Mouse (Mus musculus): ENCODE results near the gene Dhcr24. TPM values are rescaled to one million over a fixed set of nuclear protein-coding genes. Genes with fewer than 3 reads are reported as not detected.

Gene Dhcr24
- total RNA-seq, 2 experiments from 2014 or later, result 112 to 119 TPM

DNA sequence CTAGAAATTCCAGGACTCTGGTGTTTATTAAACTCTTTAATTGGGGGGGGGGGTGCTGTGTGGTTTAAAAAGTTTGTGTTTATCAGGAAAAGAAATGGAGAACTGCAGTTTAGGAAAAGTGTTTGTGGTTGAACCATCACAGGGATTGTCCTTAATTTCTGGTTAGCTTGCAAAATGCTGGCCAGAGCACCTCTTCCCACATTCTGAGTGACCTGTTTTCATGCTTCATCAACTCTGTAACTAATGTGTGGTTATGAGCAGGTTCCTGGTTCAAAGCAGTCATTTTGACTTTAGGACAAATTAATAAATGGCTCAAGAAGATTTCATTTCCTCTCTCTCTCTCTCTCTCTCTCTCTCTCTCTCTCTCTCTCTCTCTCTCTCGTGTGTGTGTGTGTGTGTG lies 2.9 kb upstream of the Dhcr24 start:
- intact Hi-C loops (cut with DNase I), result no loop called here
- DNase-seq (ENCODE audit: low spot score in 2 of 2), result no peak

DNA sequence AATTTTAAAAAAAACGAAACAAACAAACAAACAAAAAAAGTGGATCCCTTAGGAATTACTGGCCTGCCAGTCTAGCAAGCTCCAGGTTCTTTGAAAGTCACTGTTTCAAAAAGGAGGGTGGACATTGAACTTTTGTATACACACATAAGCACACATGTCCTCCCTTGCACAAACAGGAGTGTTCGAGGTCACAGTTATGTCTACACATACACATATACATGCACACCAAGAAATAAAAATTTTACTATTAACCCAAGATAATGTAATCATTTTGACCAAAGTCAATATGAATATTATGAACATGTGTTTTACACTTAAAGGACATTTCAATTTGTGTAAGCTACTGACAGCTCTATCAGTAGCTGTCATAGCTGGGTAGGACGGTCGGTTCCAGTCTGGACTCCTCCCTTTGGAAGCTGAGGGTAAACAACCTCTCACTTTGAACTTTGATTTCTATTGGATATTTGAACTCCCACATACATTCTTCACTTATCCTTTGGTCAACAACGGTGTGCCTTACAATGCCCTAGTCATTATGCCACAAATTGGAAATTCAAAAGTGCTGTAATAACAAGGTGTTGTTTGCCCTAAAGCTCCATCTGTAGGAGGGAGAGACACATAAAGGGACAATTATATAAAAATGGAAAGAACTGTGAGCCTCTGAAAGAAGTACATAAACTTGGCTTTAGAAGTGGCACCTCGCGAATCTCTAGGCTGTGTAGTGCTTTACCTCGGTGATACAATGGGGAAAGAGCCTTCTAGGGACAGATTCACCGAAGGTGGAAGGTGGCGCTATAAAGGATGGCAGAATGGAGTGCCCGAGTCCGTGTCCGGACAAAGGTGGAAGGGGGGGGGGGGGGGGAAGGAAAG lies 1.3 kb upstream of the Dhcr24 start:
- intact Hi-C loops (cut with DNase I), result no loop called here

DNA sequence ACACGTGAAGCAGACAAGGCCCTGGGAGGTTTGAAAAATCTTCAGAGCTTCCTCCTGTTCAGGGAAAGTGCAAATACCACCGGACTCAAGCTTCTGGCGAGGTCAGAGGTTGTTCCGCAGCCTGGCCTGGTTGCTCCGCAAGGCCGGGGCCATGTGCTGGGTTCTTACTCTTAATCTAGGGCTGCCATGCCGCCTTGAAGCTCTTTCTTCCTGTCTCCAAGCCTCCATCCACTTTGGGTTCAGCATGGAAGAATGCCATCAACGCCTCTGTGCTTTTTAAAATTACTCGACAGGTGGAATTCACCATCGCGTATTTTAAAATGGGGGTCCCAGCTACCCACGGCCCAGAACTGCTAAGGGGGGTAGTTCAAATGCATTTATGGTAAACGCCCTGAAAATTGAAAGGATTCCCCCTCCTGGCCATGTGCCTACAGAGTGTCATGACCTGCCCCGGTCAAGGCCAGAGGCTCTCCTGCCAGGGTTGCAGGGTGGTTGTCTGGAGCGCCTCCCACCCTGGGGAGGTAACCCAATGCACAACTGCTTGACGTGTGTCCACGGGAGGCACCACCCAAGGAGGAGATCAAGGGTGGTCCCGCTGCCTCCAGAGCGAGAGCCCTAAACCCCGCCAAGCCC lies 509 bp upstream of the Dhcr24 start:
- intact Hi-C loops (cut with DNase I), result no loop called here
- peak; percentile 39 to 43 for DNase-seq (ENCODE audit: low spot score in 2 of 2)

More for the DNA sequence above, 1.3 kb upstream of the Dhcr24 start:
- no peak for DNase-seq (ENCODE audit: low spot score in 2 of 2)

DNA sequence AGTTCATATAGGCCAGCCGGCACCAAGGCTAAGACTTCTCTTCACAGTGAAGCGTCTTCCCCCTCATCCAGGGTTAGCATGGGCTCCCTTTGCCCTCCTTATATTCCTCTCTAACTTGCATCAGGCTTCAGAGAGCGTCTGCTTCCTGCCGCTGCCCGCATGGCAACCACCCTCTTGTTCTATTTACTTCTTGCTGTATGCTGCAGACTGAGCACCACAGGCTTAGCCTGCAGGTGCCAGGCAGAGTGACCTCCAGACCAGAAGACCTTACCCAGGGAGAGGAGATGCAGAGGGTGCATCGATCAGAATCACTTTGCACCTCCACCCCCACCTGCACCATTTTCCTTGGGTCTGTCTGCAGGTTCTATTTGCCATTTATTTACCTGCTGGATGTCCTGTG lies 1.2 kb downstream of the Dhcr24 start:
- intact Hi-C loops (cut with DNase I), result no loop called here
- no peak for DNase-seq (ENCODE audit: low spot score in 2 of 2)

DNA sequence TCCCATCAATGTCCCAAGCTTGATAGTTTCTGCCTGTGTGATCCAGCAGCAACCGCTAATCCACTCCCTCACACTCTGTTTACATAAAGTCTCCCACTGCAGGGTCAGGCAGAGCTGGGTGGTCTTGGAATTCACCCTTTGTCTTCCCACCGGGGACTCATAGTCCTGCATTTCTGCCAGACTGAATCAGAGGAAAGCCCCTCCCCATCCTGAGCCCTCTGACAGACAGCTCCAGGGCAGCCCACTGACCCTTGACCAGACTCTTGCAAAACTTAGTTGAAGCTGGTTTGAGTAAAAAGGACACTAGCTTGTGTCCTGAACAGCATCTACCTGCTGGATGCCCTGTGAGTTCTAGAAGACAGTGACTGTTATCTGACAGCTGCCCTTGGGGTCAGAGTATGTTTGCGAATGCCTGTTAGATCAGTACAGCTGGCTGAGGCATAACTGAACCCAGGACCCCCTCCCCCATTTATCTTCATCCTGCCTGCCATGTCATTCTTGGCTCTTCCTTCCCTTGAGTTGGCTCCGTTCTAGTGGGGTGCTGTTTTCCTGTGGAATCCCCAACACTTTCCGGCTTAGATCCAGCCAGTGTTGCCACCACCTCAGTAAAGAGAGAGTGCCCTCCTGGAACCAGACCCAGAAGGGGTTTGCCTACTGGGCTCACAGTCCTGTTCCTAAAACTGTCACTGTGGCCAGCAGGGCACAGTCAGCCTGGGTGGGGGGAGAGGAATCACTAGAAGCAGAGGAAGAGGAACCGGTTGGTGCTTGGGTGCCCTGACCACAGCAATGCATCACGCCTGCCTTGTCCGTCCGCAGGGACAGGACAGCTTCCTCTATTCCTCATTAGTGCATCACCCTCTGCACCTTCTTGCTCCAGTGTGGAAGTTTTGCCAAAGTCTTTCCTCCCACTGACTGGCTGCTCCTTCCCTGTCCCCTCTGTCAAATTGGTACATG lies 2.3 kb downstream of the Dhcr24 start:
- intact Hi-C loops (cut with DNase I), result no loop called here
- no peak for DNase-seq (ENCODE audit: low spot score in 2 of 2)

DNA sequence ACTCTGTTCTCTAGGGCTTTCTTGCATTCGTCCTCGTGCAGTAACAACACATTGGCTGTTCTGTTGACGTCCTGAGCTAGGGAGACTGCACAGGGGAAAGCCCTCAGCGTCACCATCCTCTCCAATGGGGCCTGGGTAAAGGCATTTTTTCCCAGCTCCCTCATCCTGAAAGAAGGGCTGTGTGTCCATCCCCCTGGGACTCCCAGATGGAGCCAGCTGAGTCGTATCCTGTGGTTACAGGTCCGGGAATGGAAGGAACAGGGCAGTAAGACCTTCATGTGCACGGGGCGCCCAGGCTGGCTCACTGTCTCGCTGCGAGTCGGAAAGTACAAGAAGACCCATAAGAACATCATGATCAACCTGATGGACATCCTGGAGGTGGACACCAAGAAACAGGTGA lies 3.3 kb downstream of the Dhcr24 start:
- DNase-seq (ENCODE audit: low spot score in 2 of 2), result no peak
- intact Hi-C loops (cut with DNase I), result no loop called here

DNA sequence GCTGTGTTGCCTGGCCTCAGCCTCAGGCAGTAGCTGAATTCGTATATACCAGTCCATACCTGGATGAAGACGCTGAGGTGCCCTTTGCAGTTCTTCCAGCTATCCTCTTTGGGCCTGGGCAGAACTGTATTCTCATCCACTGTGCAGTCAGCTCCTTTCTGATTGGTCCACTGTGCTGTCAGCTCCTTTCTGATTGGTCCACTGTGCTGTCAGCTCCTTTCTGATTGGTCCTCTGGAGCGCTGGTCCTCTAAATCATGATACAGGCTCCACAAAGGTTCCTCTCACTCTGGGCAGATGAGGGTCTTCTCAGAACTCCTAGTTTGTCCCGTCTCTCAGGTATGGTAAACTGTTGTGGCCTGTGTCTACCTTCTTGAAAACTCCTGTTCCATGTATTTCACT lies 8.8 kb downstream of the Dhcr24 start:
- DNase-seq (ENCODE audit: low spot score in 2 of 2), result no peak
- intact Hi-C loops (cut with DNase I), result no loop called here

DNA sequence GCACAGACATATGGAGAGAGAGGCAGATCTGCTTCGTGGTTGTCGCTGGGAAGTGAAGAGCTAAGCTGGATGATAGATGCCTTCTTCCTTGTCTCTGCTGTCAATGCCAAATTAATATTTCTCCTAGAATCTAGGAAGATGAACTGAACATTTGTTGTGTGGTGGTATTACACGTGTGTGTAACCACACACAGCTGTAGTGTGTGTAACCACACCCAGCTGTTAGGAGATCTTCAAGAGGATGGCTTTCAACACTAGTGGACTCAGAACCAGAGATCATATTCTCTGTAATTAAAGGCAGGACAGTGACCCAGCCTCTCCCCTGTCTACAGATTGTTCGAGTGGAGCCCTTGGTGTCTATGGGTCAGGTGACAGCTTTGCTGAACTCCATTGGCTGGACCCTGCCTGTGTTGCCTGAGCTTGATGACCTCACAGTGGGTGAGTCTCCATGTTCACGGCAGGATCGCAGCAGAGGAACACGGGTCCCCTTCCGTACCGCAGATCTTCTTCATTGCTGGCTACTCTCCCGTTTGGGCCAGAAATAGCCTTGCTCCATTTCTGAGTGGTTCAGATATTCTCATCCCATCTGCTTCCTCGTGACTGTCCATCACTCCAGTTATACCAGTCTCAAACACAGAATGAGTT lies 10.4 kb downstream of the Dhcr24 start:
- peak in 1 of 2 experiments; percentile 44 for DNase-seq (ENCODE audit: low spot score in 2 of 2)
- intact Hi-C loops (cut with DNase I), result no loop called here

DNA sequence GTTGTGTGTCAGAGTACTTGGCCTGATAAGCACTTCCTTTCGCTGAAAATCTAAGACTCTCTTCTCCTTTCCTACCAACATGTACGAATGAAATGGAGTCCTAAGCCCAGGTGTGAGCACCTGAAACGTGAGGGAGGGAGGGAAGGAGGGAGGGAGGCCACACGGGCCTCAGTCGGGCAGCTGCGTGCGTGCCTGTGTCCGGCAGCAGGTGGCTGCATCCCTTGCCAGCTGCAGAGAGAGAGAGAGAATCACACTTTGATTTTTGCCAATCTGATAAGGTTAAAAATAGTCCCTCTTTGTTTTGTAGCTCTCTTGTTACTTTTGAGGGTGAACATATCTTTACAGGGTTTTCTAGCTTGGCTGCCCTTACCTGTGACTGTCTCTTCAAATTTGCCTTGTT lies 14.2 kb downstream of the Dhcr24 start:
- intact Hi-C loops (cut with DNase I), result no loop called here
- DNase-seq (ENCODE audit: low spot score in 2 of 2), result no peak

DNA sequence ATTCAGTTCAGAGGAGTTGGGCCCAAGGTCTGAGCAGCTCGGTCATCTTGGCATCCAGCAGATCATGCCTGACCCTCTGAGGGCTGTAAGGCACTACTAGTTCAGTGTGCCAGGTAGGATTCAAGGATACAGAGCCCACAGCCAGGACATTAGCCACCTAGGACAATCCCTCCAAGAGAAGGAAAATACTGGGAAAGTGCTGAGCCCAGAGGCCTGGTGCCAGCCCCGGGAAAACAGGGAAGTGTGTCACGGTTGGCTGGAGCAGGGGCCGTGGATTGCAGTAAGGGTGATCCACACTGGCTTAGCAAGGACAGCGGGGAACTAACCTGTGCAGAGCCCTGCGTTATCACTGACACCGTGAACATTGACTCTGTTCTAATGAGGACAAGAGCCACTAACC lies 16.7 kb downstream of the Dhcr24 start:
- intact Hi-C loops (cut with DNase I), result no loop called here
- no peak for DNase-seq (ENCODE audit: low spot score in 2 of 2)

DNA sequence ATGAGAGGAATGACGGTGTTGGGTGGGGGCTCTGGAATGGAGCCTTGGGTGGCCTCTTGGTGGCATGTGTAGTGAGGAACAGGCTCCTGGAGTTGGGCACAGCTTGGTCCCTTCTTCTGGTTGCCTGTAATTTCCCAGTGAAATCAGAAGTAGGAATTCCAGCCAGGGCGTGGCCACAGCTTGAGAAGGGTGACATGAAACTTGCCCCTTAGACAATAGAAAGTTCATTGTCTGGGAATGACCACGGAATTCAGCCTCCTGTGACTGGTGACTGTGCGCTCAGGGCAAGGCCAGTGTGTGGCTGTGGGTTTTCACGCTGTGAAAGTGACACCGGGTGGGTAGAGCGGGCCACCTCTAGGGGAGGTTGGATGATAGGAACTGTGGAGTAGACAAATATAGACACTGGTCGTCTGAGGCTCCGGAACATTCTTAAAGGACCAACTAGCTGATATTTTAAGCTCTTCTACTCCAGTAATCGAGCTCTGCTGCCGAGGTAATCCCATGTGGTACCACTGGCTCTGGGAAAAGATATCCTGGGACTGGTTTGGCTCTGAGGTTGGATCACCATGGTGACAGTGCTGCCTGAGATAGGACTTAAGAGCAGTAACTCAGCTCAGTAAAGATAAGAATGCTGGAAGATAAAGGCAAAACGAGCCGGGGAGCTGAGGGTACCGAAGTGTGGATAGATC lies 20.5 kb downstream of the Dhcr24 start:
- peak; percentile 56 to 85 for DNase-seq (ENCODE audit: low spot score in 2 of 2)
- intact Hi-C loops (cut with DNase I), result no loop called here

DNA sequence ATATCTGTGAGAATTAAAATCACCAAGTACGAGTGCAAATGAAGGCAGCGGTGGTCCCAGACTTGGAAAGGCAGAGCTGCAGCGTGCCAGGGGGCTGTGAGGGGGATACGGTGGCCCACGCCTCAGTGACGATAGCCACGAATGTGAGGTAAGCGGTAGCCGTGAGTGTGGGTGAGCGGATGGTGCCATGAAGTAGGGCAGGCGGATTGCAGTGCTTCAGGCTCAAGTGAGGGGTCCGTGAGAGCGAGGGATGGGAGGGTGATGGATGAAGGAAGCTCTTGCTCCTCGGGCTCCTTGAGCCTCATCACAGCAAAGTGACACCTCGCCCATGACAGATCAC lies 21.0 kb downstream of the Dhcr24 start:
- intact Hi-C loops (cut with DNase I), result no loop called here
- peak in 1 of 2 experiments; percentile 37 for DNase-seq (ENCODE audit: low spot score in 2 of 2)

DNA sequence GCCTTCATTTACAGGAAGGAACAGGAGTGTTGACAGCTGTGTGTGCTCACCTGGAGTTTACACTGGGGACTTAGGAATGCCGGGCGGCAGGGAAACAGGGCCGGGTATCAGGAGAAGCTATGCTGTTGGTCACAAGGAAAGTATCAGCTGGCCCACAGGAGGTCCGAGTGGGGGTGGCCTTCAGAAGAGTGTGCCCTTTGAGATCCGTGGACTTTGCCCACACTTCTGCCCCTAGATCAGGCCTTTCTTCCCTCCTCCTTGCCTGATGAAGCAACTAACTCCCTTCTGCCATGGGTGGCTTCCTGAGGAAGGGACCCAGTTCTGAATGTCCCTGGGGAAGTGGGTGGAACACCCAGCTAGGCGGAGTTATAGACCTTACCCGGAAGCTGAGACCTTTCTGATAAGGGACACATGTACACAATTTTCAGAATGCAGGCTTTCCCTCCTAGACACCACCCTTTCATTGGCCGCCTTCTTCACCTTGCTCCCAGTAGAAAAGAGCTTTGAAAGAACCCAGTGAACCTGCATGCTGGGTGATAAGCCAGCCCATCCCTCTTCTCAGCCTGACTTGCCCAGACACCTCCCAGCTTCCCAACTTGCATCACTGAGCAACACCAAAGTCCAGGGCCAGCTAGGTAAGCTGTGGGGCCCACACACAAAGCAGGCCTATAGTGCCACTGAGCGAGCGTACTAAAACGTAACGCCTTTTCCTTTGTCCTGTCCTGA lies 21.8 kb downstream of the Dhcr24 start:
- DNase-seq (ENCODE audit: low spot score in 2 of 2), result no peak
- intact Hi-C loops (cut with DNase I), result no loop called here

DNA sequence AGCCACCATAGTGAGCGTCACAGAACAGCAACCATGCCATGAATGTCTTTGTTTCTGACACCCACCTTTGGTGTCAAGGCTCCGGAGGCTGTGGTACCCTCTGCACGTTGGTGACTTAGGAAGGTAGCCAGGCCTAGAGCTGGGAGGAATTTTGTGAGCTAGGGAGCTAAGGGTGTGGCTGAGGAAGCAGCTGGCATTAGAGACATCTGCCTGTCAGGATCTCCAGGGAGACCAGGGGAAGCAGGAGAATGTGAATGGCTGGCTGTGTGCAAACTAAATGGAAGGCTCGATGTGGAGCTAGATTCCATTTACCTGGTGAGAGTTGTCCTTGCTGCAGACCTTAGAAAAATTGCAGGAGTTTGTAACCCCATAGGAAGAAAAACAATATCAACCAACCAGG lies 23.8 kb downstream of the Dhcr24 start:
- intact Hi-C loops (cut with DNase I), result no loop called here

DNA sequence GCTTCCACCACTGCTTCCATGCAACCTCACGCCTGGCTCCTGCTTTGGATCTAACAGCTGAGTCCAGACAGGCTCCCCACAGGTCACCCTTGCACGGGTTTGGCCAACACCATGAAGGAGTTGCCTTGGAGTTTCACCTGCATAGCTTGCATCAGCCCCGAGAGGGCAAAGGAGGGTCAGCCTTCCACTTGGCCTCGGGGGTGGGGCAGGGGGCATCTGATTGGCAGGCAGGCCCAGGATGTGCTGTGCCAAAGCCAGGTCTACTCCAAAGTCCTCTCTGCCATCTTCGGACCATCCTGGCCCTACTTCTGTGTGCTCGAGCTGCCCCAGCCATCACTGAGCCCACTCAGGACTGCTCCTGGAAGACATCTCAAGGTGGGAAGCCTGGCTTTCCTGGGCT lies 26.2 kb downstream of the Dhcr24 start:
- intact Hi-C loops (cut with DNase I), result no loop called here
- DNase-seq (ENCODE audit: low spot score in 2 of 2), result no peak

More for the DNA sequence above, 23.8 kb downstream of the Dhcr24 start:
- no peak for DNase-seq (ENCODE audit: low spot score in 2 of 2)

DNA sequence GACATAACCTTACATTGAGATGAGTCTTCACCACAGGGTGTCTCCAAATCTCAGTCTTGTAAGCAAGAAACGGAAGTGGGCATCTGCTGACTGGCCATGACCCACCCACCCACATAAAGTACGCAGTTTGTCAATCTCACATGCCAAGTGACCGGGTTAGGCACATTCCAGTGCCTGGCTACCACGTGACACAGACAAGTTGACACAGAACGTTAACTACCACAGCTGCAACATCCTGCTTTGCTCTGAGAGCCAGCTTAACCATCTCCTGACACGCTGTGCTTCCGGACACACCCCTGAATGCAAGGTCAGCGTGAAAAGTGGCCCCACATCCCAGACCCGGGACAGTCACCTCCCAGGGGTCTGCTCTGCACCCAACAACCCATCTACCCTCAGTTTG lies 29.3 kb downstream of the Dhcr24 start:
- DNase-seq (ENCODE audit: low spot score in 2 of 2), result no peak
- intact Hi-C loops (cut with DNase I), result no loop called here

DNA sequence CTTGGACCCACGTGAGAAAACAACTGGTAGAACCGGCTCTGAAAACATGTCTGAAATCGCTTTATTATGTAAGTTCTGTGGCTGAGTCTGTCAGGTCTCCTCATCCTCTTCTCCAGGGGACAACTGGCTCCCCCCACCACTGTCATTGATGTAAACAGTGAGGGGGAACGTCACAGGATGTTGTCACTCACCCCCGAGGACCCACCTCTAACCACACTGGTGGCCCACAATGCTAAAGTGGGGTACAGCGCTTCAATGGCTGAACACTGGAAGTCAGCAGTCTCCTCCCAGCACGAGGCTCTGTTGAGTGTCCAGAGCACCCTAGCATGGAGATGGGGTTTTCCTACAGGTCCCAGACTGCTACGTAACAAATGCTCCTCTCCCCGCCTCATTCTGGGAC lies 30.0 kb downstream of the Dhcr24 start:
- intact Hi-C loops (cut with DNase I), result no loop called here
- no peak for DNase-seq (ENCODE audit: low spot score in 2 of 2)

DNA sequence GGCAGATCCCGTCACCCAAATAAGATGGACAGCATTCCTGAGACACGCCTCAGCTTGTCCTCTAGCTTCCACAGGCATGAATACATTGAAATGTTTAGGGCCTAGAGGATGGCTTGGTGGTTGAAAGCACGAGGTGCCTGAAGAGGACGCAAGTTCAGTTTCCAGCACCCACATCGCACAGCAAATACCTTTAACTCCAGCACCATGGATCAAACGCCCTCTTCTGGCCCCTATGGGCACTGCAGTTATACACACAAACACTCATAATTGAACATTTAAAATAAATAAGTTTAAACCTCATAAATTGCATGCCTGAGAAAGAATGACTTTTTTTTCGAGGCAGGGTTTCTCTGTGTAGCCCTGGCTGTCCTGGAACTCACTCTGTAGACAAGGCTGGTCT lies 32.8 kb downstream of the Dhcr24 start:
- intact Hi-C loops (cut with DNase I), result no loop called here
- no peak for DNase-seq (ENCODE audit: low spot score in 2 of 2)

All from left cerebral cortex, postnatal 14 days (tissue).